Mouse (Mus musculus): ENCODE data around the gene Nfu1. TPM values are rescaled to one million over a fixed set of nuclear protein-coding genes. Genes with fewer than 3 reads are reported as not detected.

Nfu1 gene
- total and polyA plus RNA-seq, 3 experiments = 111 to 123 TPM; not detected in 1

GRCm38 (mm10) chr6:87004099-87004498 lies 4.9 kb upstream of the Nfu1 start:
- no peaks in the 10 kb centered on the region for H3K79me2 ChIP-seq (ENCODE audit: control insufficient read depth, insufficient read depth, low read length, poor library complexity)
- no peak overlapping the region for H3K27ac ChIP-seq (ENCODE audit: control insufficient read depth, low read depth, low read length)
- H3K9ac ChIP-seq (ENCODE audit: control insufficient read depth, low read depth, low read length, poor library complexity, severe bottlenecking) = no peak overlapping the region
- no peaks in the 10 kb centered on the region for H3K9me3 ChIP-seq (replicated peaks; ENCODE audit: insufficient read depth, low read length)
- peak; percentile 53; the same call in 1 of the 2 replicates for TF ChIP-seq RCOR1 (IDR thresholded peaks at IDR 0.05; ENCODE audit: low read depth, low read length)
- no peak for TF ChIP-seq UBTF (IDR thresholded peaks at IDR 0.05; ENCODE audit: borderline replicate concordance, insufficient read depth, low read depth, low read length)
- peak; percentile 46; the same call in 1 of the 2 replicates for TF ChIP-seq GATA1 (IDR thresholded peaks at IDR 0.05; ENCODE audit: low read depth, low read length)
- TF ChIP-seq TAL1 (IDR thresholded peaks at IDR 0.05; ENCODE audit: low read length) = peak; percentile 28
- no peak for TF ChIP-seq POLR2A (IDR thresholded peaks at IDR 0.05; ENCODE audit: control insufficient read depth in 1 of 2, insufficient read depth in 1 of 2, low read depth in 1 of 2, low read length in 2 of 2, poor library complexity in 1 of 2)
- TF ChIP-seq TCF12 (IDR thresholded peaks at IDR 0.05; ENCODE audit: low read depth, low read length) = peak; percentile 44; the same call in 1 of the 2 replicates
- TF ChIP-seq SMC3 (IDR thresholded peaks at IDR 0.05; ENCODE audit: low read depth, low read length) = no peak
- TF ChIP-seq ELF1 (IDR thresholded peaks at IDR 0.05; ENCODE audit: low read depth, low read length) = no peak
- no peak for TF ChIP-seq KAT2A (conservative IDR thresholded peaks at IDR 0.05; ENCODE audit: low read depth, low read length)
- TF ChIP-seq EP300 (IDR thresholded peaks at IDR 0.05; ENCODE audit: low read depth in 1 of 2, low read length in 2 of 2) = peak in 1 of 2 experiments; percentile 58; a peak in 2 of 4 replicates
- TF ChIP-seq POLR2AphosphoS2 (IDR thresholded peaks at IDR 0.05; ENCODE audit: low read length) = 0 out of 2 replicates have a peak, but pooled peaks have one; percentile 24
- H3K36me3 ChIP-seq (ENCODE audit: control insufficient read depth in 1 of 2, insufficient read depth in 2 of 2, low read length in 2 of 2) = peaks cover 0 to 12% of the 10 kb centered on the region in 2 experiments; a peak in 2 of 4 replicates
- DNase-seq (ENCODE audit: low read depth, low spot score) = peak; percentile 21
- no peaks in the 10 kb centered on the region for H3K27me3 ChIP-seq (ENCODE audit: control insufficient read depth in 1 of 2, insufficient read depth in 2 of 2, low read length in 2 of 2)
- no peak overlapping the region for H3K4me3 ChIP-seq (ENCODE audit: control insufficient read depth in 1 of 2, insufficient read depth in 1 of 2, low read depth in 2 of 2, low read length in 2 of 2)
- peaks cover 4 to 14% of the 10 kb centered on the region in 2 experiments; a peak in 2 of 4 replicates for H3K4me1 ChIP-seq (ENCODE audit: control insufficient read depth in 1 of 2, insufficient read depth in 2 of 2, low read length in 2 of 2)

- DNase-seq (ENCODE audit: low read depth, low spot score) = no peak
- peaks cover 0 to 16% of the 10 kb centered on the region in 2 experiments; a peak in 2 of 4 replicates for H3K36me3 ChIP-seq (ENCODE audit: control insufficient read depth in 1 of 2, insufficient read depth in 2 of 2, low read length in 2 of 2)
- H3K9ac ChIP-seq (ENCODE audit: control insufficient read depth, low read depth, low read length, poor library complexity, severe bottlenecking) = no peak overlapping the region
- no peak for TF ChIP-seq GABPA (IDR thresholded peaks at IDR 0.05; ENCODE audit: low read depth, low read length)
- TF ChIP-seq MAZ (IDR thresholded peaks at IDR 0.05; ENCODE audit: low read depth, low read length) = no peak
- no peak for TF ChIP-seq TBP (IDR thresholded peaks at IDR 0.05; ENCODE audit: low read depth, low read length)
- TF ChIP-seq HCFC1 (IDR thresholded peaks at IDR 0.05; ENCODE audit: low read depth, low read length) = no peak
- TF ChIP-seq BHLHE40 (IDR thresholded peaks at IDR 0.05; ENCODE audit: borderline replicate concordance, low read depth, low read length) = no peak
- no peak for TF ChIP-seq EP300 (IDR thresholded peaks at IDR 0.05; ENCODE audit: low read depth in 1 of 2, low read length in 2 of 2)
- no peak for TF ChIP-seq MYB (IDR thresholded peaks at IDR 0.05; ENCODE audit: low read depth, low read length)
- no peak for TF ChIP-seq MAFK (IDR thresholded peaks at IDR 0.05; ENCODE audit: borderline replicate concordance, low read depth, low read length)
- no peak for TF ChIP-seq CTCF (IDR thresholded peaks at IDR 0.05 in 2 of 3, conservative IDR thresholded peaks at IDR 0.05 in 1 of 3; ENCODE audit: control insufficient read depth in 1 of 3, insufficient read depth in 1 of 3, low read depth in 2 of 3, low read length in 3 of 3, poor library complexity in 1 of 3, severe bottlenecking in 1 of 3)
- TF ChIP-seq UBTF (IDR thresholded peaks at IDR 0.05; ENCODE audit: borderline replicate concordance, insufficient read depth, low read depth, low read length) = no peak
- no peak overlapping the region for H3K27ac ChIP-seq (ENCODE audit: control insufficient read depth, low read depth, low read length)
- H3K4me1 ChIP-seq (ENCODE audit: control insufficient read depth in 1 of 2, insufficient read depth in 2 of 2, low read length in 2 of 2) = peaks cover 6 to 14% of the 10 kb centered on the region in 2 experiments; a peak in 3 of 4 replicates
- H3K9me3 ChIP-seq (replicated peaks; ENCODE audit: insufficient read depth, low read length) = no peaks in the 10 kb centered on the region
- H3K79me2 ChIP-seq (ENCODE audit: control insufficient read depth, insufficient read depth, low read length, poor library complexity) = peaks cover 3% of the 10 kb centered on the region; the same call in 1 of the 2 replicates
- no peaks in the 10 kb centered on the region for H3K27me3 ChIP-seq (ENCODE audit: control insufficient read depth in 1 of 2, insufficient read depth in 2 of 2, low read length in 2 of 2)
- no peak overlapping the region for H3K4me3 ChIP-seq (ENCODE audit: control insufficient read depth in 1 of 2, insufficient read depth in 1 of 2, low read depth in 2 of 2, low read length in 2 of 2)
Observed at GRCm38 (mm10) chr6:87005577-87005976, 3.5 kb upstream of the Nfu1 start.

Data from MEL (cell line).